35 mouse cellular contexts compared by ENCODE assay signal in genomic region chr17:56802065-56802464, GRCm38 (mm10). TPM values are rescaled to one million over a fixed set of nuclear protein-coding genes. Genes with fewer than 3 reads are reported as not detected.
"Had no signal": no experiment of that assay in that cellular context is flagged by ENCODE, and none has a peak within 500 bp of the region (broad histone marks: within the 10 kb centered on the region; RNA-seq: fewer than 3 reads in every experiment).

No protein-coding gene starts in this region.

- H3K9ac ChIP-seq: heart, embryonic 12.5 days; heart, embryonic 15.5 days; hindbrain, embryonic 12.5 days; hindbrain, embryonic 13.5 days; hindbrain, embryonic 14.5 days; hindbrain, embryonic 15.5 days; intestine, embryonic 15.5 days; kidney, embryonic 15.5 days had no signal

- DNase-seq: heart, postnatal 10 days; heart, postnatal 14 days; heart, postnatal 36 days; heart, postnatal 4 days; kidney, adult 11 months; kidney, adult 18-20 months; kidney, adult 2 months; kidney, adult 8-10 months; kidney, adult 9 months; kidney, postnatal 10 days; kidney, postnatal 14 days; kidney, postnatal 25 days; kidney, postnatal 36 days; kidney, postnatal 4 days; layer of hippocampus, adult 9-11 months; layer of hippocampus, postnatal 36 days had no signal

- H3K4me3 ChIP-seq: heart, embryonic 12.5 days; heart, embryonic 13.5 days; heart, embryonic 15.5 days; hindbrain, embryonic 10.5 days; hindbrain, embryonic 12.5 days; hindbrain, embryonic 13.5 days; hindbrain, embryonic 15.5 days; intestine, embryonic 15.5 days; kidney, embryonic 15.5 days; layer of hippocampus, adult 2 months; left cerebral cortex, adult 2 months had no signal

- H3K27ac ChIP-seq: heart, embryonic 13.5 days; heart, embryonic 15.5 days; hindbrain, embryonic 10.5 days; hindbrain, embryonic 12.5 days; hindbrain, embryonic 13.5 days; hindbrain, embryonic 14.5 days; hindbrain, embryonic 15.5 days; hindbrain, postnatal 0 days; intestine, embryonic 15.5 days; kidney, embryonic 15.5 days; kidney, postnatal 0 days; layer of hippocampus, adult 2 months; left cerebral cortex, adult 2 months had no signal

- H3K4me1 ChIP-seq: heart, embryonic 12.5 days; heart, embryonic 13.5 days; heart, embryonic 15.5 days; hindbrain, embryonic 12.5 days; kidney, embryonic 15.5 days had no signal

- H3K36me3 ChIP-seq: hindbrain, embryonic 13.5 days; hindbrain, embryonic 15.5 days; intestine, embryonic 15.5 days had no signal

- H3K4me2 ChIP-seq: heart, embryonic 12.5 days; heart, embryonic 13.5 days; heart, embryonic 15.5 days; hindbrain, embryonic 12.5 days; hindbrain, embryonic 13.5 days; hindbrain, embryonic 14.5 days; hindbrain, embryonic 15.5 days; intestine, embryonic 15.5 days; kidney, embryonic 15.5 days had no signal

- H3K27me3 ChIP-seq: heart, embryonic 15.5 days; hindbrain, embryonic 12.5 days; hindbrain, embryonic 13.5 days; hindbrain, embryonic 15.5 days; intestine, embryonic 15.5 days; kidney, embryonic 15.5 days had no signal

- ATAC-seq: hindbrain, embryonic 16.5 days; hindbrain, postnatal 0 days; inflammation-experienced regulatory T-cells, adult 6 months; intestine, embryonic 15.5 days; intestine, embryonic 16.5 days; intestine, postnatal 0 days had no signal

- H3K9me3 ChIP-seq: heart, embryonic 12.5 days; heart, embryonic 13.5 days; heart, embryonic 15.5 days; hindbrain, embryonic 10.5 days; hindbrain, embryonic 12.5 days; hindbrain, embryonic 13.5 days; hindbrain, embryonic 15.5 days; intestine, embryonic 15.5 days; kidney, embryonic 15.5 days had no signal

RNA-seq across cellular contexts. Expression of gene Prr22, which starts 32.0 kb away (rescaled TPM):
- total RNA-seq: hematopoietic stem cell, adult 5-6 weeks had no signal

RNA-seq across cellular contexts. Expression of gene Nrtn, which starts 44.7 kb away (rescaled TPM):
- total RNA-seq: hematopoietic stem cell, adult 5-6 weeks had no signal
- polyA plus RNA-seq: inflammation-experienced regulatory T-cells, adult 6 months had no signal
